Mouse (Mus musculus): ENCODE measurements around the gene Mael.
A peak's percentile ranks its signal among the peaks of the same experiment; 100 is the strongest.

Gene Mael

DNA sequence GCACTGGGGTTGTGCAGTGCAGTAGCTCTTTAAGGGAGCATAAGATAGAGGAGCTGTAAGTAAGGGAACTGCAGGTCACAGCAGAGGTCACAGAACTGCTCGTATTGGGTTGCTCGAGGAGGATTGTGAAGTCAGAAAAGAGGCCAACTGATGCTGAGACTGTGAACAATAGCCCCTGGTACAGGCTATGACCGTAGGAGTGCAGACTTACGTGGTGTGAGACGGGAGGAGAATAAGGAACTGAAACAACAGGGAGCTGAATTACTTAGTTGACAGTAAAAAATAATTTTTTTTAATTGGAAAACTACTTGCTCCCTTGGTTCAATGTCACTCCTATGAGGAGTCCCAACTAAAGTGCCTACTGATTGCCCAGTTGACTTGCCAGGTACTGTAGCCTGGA, 34.4 kb downstream of the Mael start:
- no peak for DNase-seq

DNA sequence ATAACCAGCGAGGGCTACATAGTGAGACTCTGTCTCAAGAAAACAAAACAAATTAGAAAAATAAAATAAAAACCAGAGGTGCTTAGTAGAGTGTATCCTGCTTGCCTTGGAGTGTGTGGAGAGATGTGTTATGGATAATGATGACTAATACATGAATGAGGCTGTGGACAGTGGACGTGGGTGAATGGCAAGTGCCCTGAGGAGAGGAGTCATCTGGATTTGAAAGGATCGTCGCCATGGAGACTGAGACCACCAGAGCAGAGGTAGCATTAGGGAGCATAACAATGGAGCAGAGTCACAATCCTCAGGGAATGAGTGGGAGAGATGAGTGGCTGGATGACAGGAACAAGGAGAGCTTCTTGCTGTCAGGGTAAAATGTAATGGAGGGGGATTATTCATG, 48.7 kb downstream of the Mael start:
- DNase-seq, result no peak

DNA sequence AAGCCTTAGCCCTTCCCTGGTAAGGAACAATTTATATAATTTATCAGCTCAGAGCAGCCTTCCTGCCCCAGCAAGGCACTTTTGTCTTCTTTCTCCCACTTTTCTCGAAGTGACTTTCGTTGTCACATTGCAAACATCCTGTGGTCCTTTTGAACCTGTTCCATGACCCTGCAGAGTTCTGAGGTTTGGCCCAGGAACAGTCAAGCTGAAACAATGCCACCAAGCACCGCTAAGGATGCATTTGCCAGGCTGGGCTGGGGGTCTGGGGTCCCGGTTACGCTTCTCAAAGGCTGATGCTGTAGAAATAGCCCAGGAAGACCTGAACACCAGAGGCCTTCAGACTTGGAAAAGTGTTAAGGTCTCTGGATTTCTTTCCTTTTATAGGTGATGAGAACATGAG, 53.2 kb downstream of the Mael start:
- no peak for DNase-seq

DNA sequence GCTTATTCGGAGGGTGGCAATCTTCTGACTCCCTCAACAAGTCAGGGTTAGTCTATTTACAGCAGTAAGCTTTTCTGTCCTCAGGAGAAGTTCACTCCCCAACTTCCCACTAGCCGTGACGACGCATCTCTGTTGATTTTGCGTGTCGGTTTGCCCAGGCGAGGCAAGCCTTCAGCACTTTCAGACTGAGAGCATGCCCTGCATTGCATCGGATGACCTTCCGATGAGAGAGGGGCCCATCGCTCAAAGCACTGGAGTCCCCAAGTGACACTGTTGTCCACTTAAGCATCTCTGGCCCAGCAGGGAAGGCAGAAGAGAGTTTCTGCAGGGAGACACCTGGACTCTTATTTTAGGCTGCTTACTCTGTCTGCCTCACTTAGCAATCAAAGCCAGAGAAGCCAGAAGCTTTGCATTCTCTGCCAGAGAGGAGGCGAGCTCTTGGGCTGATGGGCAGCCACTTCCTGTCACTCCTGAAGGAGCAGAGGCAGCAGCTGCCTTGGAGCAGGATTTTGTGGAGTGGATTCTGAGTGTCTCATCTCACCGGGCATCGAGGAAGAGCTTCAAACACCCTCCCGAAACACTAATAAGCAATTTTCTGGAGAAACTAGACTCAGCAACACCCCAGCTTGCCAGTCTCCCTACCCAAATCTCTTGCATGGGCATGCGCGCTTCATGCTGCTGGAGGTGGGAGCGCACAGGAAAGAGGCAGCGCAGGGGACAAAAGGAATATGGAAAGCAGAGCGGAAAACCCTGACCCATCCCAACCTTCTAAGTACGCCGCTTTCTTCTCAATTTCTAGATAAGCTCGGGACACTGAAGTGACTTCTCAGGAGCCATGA, 53.9 kb downstream of the Mael start:
- DNase-seq, result no peak

DNA sequence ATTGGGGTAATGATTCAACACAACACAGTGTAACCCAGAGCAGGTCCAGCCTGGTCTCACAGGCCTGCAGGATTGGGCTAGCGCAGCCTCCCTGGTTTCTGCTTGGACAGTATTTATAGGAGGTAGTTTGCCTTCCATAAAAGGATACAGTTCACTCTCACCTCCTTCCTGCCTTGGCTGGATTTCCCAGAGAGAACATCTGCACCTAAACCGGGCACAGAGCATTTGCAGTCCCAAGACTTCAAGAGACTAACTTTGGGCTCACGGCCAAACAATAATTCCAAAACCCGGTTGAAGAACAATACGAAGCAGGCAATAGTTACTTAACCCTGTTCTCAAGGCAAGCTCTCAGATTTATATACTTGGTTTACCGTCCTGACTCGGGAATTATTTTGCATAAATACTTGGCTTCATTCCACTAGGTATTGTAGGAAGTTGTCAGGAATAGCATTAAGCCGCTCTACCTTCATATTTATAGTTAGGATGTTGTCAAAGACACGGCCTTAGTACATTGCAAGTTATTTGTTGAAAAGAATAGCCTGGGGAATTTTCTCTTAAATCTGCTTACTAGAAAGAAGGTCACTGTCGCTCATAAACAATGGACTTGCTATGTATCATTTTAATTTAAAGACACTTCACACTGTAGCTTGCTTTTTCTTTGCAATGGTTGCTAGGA, 55.5 kb downstream of the Mael start:
- peak in 1 of 2 experiments; percentile 22 for DNase-seq

DNA sequence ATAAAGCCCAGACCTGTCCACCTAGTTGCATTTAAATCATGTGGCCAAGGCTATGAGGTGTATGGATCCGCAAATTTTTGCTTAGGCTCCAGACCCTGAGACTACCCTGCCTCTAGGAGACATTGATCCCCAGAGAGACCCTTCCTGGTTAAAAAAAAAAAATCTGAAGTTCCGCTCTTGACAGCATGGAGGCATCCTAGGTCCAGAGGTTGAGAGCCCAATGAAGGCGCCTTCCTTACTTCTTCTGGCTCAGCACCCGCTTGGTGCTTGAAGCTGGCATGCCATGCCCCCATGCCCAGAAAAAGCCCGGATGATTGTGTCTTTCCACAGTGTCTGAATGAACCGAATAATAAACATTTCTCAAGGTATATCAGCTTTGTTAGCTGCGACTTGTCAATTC, 57.0 kb downstream of the Mael start:
- DNase-seq, result no peak

DNA sequence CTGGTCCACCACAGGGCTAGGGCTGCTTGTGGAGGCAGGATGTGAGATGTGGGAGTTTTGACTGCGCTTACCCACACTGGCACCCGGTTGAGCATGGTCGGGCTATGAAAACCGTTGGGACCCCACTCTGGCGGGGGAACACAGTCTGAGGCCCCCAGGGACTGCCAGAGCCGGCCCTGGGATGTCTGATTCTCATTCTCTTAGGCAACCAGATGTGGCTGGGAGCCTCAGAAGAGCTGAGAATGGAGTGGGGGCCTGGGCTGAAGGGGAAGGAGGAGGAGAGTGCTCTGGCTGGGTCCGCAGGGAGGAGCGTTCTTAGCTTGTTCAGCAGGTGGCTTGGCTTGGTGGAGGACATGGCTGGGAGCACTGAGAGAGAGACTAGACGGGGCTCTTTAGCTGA, 64.9 kb downstream of the Mael start:
- DNase-seq, result no peak

DNA sequence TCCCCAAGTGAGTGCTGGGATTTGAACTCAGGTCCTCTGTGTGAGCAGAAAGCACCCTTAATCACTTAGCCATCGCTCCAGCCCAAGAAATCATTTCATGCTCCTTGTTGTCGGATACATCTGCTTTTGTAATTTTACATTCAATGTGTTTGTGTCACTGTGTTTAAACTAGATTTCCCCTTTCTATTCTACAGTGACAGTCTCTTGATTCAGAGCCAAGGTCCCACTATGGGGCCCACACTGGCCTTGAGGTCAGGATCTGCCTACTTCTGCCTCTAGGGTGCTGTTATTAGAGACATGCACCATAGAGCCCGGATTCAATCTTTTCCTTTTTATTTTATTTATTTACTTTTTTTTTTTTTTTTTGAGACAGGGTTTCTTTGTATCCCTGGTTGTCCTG, 65.6 kb downstream of the Mael start:
- no peak for DNase-seq

DNA sequence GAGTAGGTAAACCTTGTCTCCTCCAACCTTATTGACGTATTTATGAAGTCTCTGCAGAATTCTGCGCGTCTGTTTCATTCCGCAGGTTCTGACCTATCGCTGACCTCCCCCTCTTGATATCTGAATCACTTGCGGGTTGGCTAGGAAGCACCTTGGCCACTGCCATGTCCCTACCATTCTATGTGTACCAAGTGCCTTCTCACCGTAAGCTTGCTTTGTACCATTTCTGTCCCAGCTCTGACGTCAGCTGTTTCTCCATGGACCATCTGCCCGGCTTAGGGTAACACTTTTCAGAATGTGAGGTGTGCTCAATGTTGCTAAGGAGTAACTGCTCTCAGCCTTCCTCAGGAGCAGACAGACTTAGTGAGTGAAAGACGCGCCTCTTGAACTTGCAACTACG, 67.7 kb downstream of the Mael start:
- DNase-seq, result no peak

DNA sequence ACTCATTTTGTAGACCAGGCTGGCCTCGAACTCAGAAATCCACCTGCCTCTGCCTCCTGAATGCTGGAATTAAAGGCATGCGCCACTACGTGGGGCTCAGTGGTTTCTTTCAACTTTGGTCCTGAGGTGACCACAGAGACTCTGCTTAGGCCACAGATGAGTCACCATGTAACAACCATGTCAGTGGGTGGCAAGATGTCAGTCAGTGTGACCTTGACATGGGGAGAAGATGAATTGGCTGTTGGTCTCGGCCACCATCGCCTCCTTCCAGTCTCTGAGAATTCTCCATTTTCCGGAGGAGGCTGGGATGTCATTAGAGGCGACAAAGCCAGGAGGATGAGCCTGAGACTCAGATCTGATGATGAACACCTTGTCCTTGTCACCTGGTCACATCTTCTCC, 68.8 kb downstream of the Mael start:
- DNase-seq, result no peak

DNA sequence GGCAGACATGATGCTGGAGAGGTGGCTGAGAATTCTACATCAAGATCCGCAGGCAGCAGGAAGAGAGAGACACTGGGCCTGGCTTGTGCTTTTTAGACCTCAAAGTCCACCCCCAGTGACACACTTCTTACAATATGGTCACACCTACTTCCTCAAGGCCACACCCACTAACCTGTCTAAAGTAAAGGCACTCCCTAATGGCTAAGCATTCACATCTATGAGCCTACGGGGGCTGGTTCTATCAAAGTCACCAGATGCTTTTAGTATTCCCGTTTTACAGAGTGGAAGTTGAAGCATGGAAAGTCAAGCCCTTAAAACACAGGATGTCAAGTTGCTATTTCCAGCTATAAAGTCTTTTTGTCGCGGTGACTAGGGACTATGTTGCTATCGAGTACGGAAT, 70.5 kb downstream of the Mael start:
- DNase-seq, result no peak

DNA sequence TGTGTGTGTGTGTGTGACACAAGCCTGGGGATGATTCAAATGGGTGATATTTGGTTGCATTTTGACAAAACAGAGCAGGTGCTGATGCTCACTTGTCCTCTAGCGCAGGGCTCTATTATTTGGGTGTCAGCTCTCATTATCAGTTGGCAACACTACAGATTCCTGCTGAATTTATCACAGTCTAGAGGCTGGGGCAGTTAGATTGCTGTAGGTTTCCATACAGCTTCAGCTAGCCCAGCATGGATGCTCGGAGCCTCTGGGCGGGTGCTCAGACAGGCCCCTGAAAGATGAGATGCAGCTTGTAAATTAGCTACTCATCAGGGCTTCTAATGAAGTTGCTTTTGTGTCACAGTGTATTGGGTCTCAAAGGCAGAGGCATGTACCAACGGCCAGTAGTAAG, 71.1 kb downstream of the Mael start:
- DNase-seq, result no peak

DNA sequence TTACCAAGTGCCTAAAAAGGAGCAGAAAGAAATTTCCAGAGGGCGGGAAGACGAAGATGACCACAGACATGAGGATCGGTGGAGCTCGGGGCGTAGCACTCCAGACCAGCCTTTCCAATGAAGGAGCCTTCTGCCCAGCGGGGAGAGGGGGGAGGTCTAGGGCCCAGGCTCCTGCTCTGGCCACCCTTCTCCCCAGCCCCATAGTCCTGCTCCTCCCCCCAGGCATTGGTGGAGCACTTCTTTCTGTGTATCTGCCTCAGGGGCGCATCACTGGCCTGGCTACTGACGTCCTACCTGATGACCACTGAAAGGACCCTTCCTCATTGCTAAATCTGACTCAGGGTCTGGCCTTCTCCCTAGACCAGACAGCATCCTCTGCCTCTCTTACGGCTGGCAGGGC, 73.4 kb downstream of the Mael start:
- no peak for DNase-seq

DNA sequence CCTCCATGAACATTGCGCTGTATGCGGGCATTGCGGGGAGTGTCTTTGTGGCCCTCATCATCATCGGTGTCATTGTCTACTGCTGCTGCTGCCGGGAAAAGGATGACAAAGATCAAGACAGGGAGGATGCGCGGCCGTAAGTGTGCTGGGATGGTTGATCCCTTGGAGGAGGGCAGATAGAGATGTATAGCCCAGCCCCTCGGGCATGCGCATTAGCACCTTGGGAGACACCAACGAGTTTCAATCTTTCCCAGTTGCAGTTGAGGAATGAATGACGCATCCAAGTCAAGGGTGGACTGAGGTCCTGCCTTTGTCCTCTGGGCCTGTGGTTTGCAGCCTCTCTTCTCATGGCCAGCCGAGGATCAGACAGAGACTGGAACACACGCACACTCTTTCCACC, 74.0 kb downstream of the Mael start:
- DNase-seq, result no peak

DNA sequence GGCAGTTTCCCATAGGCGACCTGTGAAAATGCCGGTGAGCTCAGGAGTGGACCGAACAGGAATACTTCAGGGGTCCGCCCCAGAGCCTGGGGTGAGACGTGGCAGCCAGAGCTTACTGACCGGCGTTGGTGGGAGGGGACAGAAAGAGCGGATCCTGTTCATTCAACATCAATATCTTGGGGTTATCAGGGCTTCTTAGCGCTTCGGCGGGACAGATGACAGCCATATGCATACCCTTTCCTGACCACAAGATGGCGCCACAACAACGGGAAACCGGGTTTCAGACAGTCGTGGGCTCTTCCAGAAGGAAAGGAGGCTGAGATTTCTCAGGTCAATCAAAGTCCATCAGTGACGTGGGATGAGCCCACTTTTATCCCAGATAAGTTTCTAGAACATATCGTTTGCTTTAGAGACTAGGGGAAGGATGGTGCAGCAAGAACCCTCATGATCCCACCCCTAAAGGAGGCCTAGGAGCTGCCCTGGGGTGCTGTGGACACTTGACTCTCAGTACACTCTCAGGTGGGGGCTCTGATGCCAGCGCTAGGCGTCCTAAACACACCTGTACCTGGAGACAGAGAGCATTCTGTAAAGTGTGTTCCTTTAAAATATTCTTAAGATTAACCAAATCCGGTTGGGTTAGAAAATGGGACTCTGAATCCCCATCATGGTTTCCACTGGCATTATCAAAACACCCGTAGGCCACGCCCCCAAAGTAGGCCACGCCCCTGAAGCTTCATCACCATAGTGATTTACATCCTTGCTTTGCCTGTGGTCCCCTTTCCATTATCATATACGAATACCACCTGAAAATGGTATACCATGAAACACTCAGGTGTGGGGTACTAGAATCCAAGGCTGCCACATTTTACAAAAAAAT, 77.7 kb downstream of the Mael start:
- DNase-seq, result peak; percentile 84 to 85

DNA sequence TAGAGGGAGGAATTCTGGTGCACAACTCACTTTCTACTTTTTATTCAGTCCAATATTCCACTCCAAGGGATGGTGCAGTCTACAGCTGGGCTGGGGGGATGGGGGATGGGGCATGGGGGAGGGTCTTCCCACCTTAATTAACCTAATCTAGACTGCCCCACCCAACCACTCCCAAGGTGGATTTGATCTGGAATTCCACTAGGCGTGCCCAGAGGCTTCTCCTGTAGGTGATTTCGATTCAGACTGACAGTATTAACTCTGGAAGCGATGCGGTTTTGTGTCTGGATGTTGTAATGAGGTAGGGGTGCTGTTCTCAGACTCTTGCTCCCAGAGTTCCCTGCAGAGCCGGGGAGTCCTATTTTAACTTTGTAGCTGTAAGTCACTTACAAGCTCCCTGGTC, 78.4 kb downstream of the Mael start:
- DNase-seq, result no peak

DNA sequence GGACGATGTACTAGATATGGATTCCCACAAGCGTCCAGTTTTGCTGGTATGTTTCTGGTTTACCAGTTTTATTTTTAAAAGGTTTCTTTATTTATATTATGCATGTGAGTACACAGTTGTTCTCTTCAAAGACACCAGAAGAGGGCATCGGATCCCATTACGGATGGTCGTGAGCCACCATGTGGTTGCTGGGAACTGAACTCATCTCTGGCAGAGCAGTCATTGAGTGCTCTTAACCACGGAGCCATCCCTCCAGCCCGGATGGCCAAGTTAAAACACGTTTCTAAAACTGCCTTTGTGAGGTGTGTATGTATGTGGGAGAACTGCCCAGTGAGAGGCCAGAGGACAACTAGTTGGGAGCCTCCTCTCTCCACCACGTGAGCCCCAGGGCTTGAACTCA, 79.9 kb downstream of the Mael start:
- no peak for DNase-seq

DNA sequence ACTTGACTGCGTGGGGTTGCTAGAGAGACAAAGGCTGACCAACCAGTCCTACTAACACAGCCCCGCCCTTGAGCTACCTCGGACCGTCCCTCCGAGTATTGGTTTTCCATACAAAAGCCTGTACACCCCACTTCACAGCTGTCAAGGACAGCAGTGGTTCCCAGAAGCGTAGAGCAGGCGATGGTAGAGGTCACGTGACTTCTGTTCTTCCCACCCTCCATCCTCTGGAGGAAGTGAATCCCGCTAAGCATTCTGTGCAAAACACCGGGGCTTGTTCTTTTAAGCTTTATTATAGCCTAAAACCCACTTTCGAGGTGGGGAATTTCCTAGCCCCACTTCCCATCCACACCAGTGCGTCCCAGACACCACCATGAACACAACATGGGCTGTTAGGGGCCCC, 80.8 kb downstream of the Mael start:
- DNase-seq, result no peak

DNA sequence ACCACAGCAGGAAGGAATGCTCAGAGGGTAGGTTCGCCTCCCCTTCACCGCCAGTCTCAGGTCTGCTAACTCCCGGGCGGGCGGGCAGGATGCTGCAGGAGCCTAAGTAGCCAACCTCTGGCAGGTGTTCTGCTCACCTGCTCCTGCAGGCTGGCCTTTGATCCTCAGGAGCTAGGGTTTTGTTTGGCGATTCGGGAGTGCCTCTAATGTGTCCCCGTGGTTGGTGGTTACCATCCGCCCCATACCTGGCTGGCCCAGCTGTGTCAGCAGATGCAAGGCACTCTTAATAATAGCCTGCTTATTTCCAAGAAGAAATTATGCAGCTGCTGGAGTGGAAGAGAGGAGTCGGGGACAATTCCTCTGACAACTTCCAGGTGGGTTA, 83.4 kb downstream of the Mael start:
- DNase-seq, result no peak

DNA sequence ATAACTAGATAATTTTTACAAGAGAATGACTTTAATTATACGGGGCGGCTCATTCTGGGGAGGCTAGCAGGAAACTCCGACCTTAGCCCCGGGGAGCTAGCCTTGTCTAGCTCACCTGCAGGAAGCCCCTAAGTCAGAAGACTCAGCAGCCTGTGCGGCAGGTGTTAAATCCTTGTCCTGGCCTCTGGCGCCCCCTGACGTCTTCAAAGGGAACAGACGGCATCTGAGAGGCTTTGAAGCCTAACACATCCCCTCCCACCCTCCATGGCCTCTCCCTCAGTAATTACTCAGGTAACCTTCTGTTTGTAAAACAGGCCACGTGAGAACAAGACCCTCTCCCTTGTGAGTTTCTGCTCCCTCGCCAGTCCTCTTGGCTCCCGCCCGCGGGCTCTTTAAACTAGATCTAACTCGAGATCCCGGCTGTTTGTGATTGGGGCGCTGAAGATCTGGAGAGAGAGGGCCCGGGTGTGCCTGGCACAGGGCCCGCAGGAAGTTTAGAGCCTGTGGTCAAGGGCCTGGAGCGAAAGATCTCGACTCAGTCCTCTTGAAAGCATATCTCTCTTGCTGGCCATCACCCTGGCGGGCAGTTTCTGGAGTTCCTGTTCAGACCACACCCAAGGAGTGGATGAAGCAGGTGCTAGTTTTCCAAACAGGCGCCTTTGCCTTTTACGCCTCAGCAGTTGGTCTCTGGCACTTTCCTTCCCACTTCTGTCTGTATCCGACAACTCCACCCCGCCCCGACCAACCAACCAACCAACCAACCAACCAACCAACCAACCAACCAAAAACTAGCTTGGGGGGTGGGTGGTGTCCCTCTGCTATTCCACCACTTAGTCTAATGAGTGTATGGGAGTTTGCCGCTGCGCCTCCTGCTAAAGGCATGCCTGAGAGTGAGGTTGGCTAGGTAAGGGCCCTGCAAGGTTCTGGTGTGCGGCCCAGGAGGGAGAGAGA, 84.1 kb downstream of the Mael start:
- peak; percentile 84 to 85 for DNase-seq

DNA sequence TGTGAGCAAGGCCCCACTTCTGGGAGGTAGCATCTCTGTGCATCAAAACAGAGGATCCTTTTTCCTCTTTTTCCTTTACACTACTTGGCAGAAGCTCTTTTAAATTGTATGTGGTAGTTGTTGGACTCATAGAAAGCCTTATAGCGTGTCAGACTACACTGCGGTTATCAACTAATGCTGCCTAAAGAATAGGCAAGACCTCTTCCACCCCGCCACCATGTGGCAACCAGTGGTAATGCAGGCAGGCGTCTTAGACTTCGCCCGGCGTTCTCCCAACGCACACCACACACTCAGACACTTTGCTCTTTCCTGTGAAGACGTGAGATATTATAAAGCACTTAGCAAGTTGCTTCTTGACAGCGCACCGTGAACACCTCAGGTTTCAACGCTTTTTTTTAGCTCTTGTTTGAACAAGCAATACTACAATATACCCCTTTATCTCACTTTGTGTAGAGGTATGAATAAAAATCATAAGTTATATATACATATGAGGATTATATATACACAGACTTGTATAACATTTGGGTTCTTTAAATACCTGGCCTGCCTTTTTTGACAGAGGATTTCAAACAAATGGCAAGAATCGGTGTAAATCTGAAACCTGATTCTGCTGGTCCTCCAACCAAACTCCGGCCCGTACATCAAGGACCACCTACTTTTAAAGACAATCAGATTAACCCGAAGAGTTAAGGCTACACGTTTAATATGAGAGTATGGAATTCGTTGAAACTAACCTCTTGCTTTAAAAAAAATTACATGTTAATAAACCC, 85.0 kb downstream of the Mael start:
- DNase-seq, result peak; percentile 95 to 96

DNA sequence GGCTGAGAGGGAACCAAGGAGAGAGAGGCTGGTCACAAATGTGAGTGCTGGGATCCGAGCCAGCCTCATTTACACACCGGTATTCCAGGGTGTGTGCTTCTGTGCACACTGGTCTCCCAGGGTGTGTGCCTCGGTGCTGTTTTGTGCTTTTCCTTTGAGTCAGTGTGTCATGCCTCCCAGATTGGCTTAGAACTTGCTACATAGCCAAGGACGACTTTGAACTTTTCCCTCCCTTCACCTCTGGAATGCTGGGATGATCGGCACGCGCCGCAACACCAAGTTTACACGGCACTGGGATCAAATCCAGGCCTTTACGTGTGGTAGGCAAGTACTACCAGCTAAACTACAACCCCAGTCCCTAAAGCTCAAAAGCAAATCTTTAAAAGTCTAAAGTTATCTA, 86.5 kb downstream of the Mael start:
- DNase-seq, result no peak

All from kidney, postnatal 4 days (tissue).